Mouse (Mus musculus): ENCODE data around the gene Gcc2.
"Not testable (repeated sequence)": the region's sequence is repeated elsewhere in the genome, so short reads cannot be mapped to it uniquely, and the experiment has no call there.

Gcc2 gene
- long read RNA-seq, experiment 1, partial matches to known transcripts, result 24 of 31 reads
- long read RNA-seq, experiment 1, other reads (novel, unspliced or antisense), result 6 of 31 reads
- long read RNA-seq, experiment 2, partial matches to known transcripts, result 38 of 42 reads
- long read RNA-seq, experiment 2, other reads (novel, unspliced or antisense), result 4 of 42 reads

- intact Hi-C loops (cut with DNase I), result no loop called here
Observed at GRCm38 (mm10) chr10:58255213-58255892, at the start of gene Gcc2. Gene Gcc2, plus strand, starts transcription at chr10:58255497.

DNA sequence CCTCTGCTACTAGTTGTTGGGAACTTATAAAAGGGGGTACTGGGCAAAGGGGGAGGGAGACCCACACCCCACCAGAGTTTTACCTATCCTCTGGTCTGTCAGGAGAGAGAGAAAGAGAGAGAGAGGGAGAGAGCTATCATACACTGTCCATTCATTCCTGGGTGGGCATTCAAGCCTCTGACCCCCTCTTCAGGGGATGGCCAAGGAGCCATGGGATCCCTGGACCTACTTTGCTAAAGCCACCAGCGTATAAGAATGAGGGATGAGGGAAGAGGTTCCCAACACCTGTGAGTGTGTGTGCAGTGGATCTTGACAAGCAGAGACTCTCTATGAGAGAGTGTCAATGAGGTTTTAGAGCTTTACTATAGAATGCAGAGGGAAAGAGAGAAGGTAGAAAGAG is 49.3 kb upstream of the Gcc2 start:
- intact Hi-C loops (cut with DNase I), result no loop called here

- intact Hi-C loops (cut with DNase I), result no loop called here
Observed at GRCm38 (mm10) chr10:58206639-58207404, 48.5 kb upstream of the Gcc2 start.

DNA sequence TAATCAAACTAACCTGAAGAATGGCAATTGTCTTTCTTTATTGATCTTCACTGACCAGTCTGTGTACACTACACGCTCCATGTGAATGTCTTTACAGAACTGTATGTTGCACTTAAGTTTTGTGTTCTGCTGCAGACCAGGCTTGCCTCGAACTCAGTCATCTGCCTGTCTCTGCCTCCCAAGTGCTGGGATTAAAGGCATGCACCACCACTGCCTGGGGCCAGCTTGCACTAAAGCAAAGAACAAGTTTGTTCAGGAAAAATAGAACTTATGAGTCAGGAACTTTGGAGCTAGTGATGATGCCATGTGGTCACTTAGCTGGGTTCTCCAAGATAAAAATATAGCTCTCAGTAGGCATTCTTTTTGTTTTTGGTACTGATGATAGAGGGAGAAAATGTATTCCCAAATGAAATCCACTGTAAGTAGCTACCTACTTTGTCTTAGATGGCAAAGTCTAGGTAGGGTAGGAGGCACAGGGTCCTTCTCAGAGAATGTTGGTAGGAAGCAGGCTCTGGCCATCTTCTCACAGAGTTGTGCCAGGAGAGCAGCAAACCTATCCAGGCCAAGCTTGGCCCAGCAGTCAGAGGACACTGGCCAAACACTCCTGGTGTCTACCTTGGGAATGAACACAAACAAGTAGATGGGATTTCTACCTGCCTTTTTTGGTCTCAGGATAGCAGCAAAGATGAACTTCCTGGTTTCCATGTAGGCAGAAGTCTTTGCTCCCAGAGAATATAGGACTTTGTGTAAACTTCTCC is 45.4 kb upstream of the Gcc2 start:
- intact Hi-C loops (cut with DNase I), result no loop called here

DNA sequence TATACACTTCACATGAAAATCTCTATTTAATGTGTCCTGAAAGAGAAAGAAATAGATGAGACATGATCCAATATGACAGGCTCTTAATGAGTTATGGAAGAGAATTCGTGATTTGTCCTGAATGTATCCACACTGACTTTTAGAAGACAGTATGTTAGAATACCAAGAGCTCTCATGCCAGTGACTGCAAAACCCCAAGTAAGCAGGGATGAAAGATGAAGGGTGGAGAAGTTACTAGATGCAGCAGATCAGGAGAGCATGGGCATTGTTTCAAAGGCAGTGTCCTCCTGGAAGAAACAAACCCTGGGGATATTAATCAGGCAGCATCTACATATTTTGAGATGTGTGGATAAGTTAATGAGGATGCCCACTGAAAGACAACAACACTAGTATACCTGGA is 44.8 kb upstream of the Gcc2 start:
- intact Hi-C loops (cut with DNase I), result no loop called here

GRCm38 (mm10) chr10:58211213-58211612 is 44.1 kb upstream of the Gcc2 start:
- intact Hi-C loops (cut with DNase I), result no loop called here

GRCm38 (mm10) chr10:58212230-58212629 is 43.1 kb upstream of the Gcc2 start:
- intact Hi-C loops (cut with DNase I), result no loop called here

GRCm38 (mm10) chr10:58214497-58214896 is 40.8 kb upstream of the Gcc2 start:
- intact Hi-C loops (cut with DNase I), result no loop called here

GRCm38 (mm10) chr10:58214934-58215333 is 40.4 kb upstream of the Gcc2 start:
- intact Hi-C loops (cut with DNase I), result no loop called here

GRCm38 (mm10) chr10:58215353-58215752 is 39.9 kb upstream of the Gcc2 start:
- intact Hi-C loops (cut with DNase I), result no loop called here

DNA sequence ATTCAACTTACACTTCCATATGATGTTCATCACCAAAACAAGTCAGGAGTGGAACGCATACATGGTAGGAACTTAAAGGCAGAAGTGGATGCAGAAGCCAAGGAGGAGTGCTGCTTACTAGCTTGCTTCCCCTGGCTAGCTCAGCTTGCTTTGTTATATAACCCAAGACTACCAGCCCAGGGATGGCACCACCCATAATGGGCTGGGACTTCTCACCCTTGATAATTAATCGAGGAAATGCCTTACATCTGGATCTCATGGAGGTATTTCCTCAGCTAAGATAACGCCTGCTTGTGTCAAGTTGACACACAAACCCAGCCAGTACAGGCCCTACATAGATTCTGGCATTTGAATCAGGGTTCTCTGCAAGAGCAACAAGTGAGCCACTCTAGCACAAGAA is 37.9 kb upstream of the Gcc2 start:
- intact Hi-C loops (cut with DNase I), result no loop called here

- intact Hi-C loops (cut with DNase I), result no loop called here
Observed at GRCm38 (mm10) chr10:58220726-58221125, 34.6 kb upstream of the Gcc2 start.

DNA sequence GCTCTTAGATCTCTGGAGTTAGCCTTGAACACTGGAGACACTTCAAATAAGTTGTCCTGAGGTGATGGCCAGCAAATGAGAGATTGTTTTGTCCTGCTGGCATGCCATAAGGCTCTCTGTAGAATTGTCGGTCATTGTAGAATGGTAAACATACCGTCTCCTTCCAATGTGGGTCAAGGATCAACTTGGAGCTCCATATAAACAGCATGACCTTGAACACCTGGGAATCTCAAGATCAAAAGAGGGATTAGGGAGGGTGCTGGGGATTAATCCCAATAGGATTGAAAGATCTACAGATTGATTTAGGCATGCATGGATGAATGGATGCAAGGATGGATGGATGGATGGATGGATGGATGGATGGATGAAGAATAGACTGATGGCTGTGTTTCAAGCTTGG is 33.7 kb upstream of the Gcc2 start:
- intact Hi-C loops (cut with DNase I), result not testable (repeated sequence)

- intact Hi-C loops (cut with DNase I), result not testable (repeated sequence)
Observed at GRCm38 (mm10) chr10:58223161-58223560, 32.1 kb upstream of the Gcc2 start.

DNA sequence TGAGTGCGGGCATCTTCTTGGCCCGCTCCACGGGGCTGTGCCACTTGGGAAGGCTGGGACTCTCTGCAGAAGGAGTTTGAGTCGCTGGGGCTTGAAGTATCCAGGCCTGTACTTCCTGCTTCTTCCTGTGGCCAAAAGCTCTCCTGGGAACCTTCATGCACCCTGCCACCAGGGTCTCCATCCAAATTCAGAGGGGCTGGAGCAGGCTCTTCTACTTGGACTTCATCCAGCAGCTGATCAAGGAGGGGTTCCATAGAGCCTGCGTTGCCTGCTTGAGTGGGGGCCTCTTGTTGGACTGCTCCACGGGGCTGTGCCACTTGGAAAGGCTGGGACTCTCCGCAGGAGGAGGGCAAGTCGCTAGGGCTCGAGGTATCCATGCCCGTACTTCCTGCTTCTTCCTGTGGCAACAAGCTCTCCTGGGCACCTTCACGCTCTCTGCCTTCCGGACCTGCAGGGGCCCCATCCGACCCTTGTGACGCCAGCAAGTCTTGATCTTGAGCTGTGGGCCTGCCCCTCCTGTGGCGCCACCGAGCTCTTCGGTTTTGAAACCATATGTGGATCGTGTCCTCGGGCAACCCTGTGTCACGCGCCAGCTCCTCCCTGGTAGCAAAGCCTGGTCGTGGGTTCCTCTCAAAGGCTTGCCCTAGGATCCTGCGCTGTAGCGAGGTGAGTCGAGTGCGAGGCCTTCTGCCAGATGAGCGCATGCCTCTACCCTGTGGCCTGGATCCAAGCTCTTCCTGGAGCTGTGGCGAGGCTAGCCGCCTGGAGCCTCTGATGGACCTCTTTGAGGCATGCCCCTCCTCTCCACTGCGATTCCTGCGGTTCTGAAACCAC is 31.1 kb upstream of the Gcc2 start:
- intact Hi-C loops (cut with DNase I), result not testable (repeated sequence)

- intact Hi-C loops (cut with DNase I), result not testable (repeated sequence)
Observed at GRCm38 (mm10) chr10:58224827-58225785, 30.2 kb upstream of the Gcc2 start, which contains the start of gene AW822073. Gene AW822073, minus strand, starts transcription at chr10:58224930.

DNA sequence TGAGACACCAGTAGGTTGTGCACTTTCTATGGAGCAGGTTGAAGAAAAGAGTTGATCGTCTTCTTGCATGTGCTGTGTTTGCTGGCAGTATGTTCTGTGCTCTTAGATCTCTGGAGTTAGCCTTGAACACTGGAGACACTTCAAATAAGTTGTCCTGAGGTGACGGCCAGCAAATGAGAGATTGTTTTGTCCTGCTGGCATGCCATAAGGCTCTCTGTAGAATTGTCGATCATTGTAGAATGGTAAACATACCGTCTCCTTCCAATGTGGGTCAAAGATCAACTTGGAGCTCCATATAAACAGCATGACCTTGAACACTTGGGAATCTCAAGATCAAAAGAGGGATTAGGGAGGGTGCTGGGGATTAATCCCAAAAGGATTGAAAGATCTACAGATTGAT is 28.9 kb upstream of the Gcc2 start:
- intact Hi-C loops (cut with DNase I), result not testable (repeated sequence)

DNA sequence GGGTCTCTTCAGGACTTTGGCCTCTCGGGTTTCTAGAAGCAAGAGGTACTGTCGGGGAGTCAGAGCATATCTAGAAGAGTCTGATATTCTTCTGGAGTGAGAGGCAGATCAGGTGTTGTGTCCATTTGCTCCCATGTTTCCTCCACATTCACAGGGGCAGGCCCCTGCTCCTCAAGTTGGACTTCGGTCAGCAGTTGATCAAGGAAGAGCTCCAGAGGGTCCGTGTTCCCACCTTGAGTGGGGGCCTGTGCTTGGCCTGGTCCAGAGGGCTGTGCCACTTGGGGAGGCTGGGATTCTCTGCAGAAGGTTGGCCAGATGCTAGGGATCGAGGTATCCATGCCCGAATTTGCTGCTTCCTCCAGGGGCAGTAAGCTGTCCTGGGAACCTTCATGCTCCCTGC is 27.5 kb upstream of the Gcc2 start:
- intact Hi-C loops (cut with DNase I), result not testable (repeated sequence)

- intact Hi-C loops (cut with DNase I), result loop anchor here (5.0 kb wide), 1 partner anchor 783 kb away; no protein-coding TSS in a partner anchor
Observed at GRCm38 (mm10) chr10:58230021-58230420, 25.3 kb upstream of the Gcc2 start.

Data from adrenal gland (tissue).